Mouse (Mus musculus): Measurements from ENCODE around the gene Nek6.

- TF ChIP-seq CTCF (conservative IDR thresholded peaks at IDR 0.05; ENCODE audit: insufficient read depth, insufficient read length, low read depth, low read length) = no peak
- TF ChIP-seq POLR2A (IDR thresholded peaks at IDR 0.05; ENCODE audit: low read depth, low read length) = no peak
These were observed 89.4 kb downstream of the Nek6 start for GRCm38 (mm10) chr2:38600842-38601241.
